Comparison of ENCODE assay signal across 24 mouse cellular contexts in genomic region chr19:34699300-34699699, GRCm38 (mm10). TPM values are rescaled to one million over a fixed set of nuclear protein-coding genes. Genes with fewer than 3 reads are reported as not detected.
DNase-seq lines count a peak whose midpoint lies in the region; ATAC-seq and TF ChIP-seq lines count a peak whose summit lies in the region.
"Had no signal": no experiment of that assay in that cellular context is flagged by ENCODE, and none has a peak within 500 bp of the region (broad histone marks: within the 10 kb centered on the region; RNA-seq: fewer than 3 reads in every experiment).

No protein-coding gene starts in this region.

- H3K27ac ChIP-seq in kidney, embryonic 16.5 days (ENCODE audit: low read length), result peak overlapping the region; percentile 84
- peak overlapping the region; percentile 54 for H3K27ac ChIP-seq in kidney, postnatal 0 days
- no peak overlapping the region for H3K27ac ChIP-seq in midbrain, embryonic 11.5 days (ENCODE audit: low read depth, low read length)
- H3K27ac ChIP-seq: embryonic facial prominence, embryonic 12.5 days; embryonic facial prominence, embryonic 15.5 days; gastrocnemius, adult 2 months; hindbrain, embryonic 12.5 days had no signal

- no peak for ATAC-seq in kidney, embryonic 16.5 days (ENCODE audit: low FRiP score, low TSS enrichment)
- ATAC-seq in kidney, postnatal 0 days (replicated peaks; ENCODE audit: low FRiP score, low read depth), result no peak
- ATAC-seq in midbrain, embryonic 11.5 days (ENCODE audit: low FRiP score), result no peak
- ATAC-seq: CD4-positive, CD25-positive, alpha-beta regulatory T cell, adult 4 months; forebrain, embryonic 14.5 days; forebrain, postnatal 0 days had no signal

- H3K4me1 ChIP-seq in kidney, embryonic 16.5 days (ENCODE audit: insufficient read depth, low read length), result peaks cover 7% of the 10 kb centered on the region; the same call in 1 of the 2 replicates
- no peaks in the 10 kb centered on the region for H3K4me1 ChIP-seq in kidney, postnatal 0 days (replicated peaks; ENCODE audit: insufficient read depth, low read length)
- H3K4me1 ChIP-seq in midbrain, embryonic 11.5 days (ENCODE audit: control insufficient read depth, insufficient read depth, low read length), result no peaks in the 10 kb centered on the region
- H3K4me1 ChIP-seq: embryonic facial prominence, embryonic 12.5 days; embryonic facial prominence, embryonic 15.5 days; hindbrain, embryonic 12.5 days had no signal

- no peaks in the 10 kb centered on the region for H3K9me3 ChIP-seq in kidney, embryonic 16.5 days (ENCODE audit: low read length)
- no peaks in the 10 kb centered on the region for H3K9me3 ChIP-seq in kidney, postnatal 0 days (replicated peaks; ENCODE audit: low read length)
- H3K9me3 ChIP-seq in midbrain, embryonic 11.5 days (ENCODE audit: control insufficient read depth, low read length), result no peaks in the 10 kb centered on the region
- H3K9me3 ChIP-seq: embryonic facial prominence, embryonic 12.5 days; embryonic facial prominence, embryonic 15.5 days; hindbrain, embryonic 12.5 days had no signal

- H3K27me3 ChIP-seq in kidney, embryonic 16.5 days (ENCODE audit: insufficient read depth, low read length), result no peaks in the 10 kb centered on the region
- no peaks in the 10 kb centered on the region for H3K27me3 ChIP-seq in kidney, postnatal 0 days (ENCODE audit: insufficient read depth, low read length)
- H3K27me3 ChIP-seq in midbrain, embryonic 11.5 days (ENCODE audit: control insufficient read depth, insufficient read depth, low read length), result no peaks in the 10 kb centered on the region
- H3K27me3 ChIP-seq: embryonic facial prominence, embryonic 12.5 days; embryonic facial prominence, embryonic 15.5 days; hindbrain, embryonic 12.5 days had no signal

- no peak for TF ChIP-seq CTCF in kidney, postnatal 0 days (IDR thresholded peaks at IDR 0.05; ENCODE audit: low read depth)

- no peak overlapping the region for H3K4me3 ChIP-seq in kidney, embryonic 16.5 days (ENCODE audit: low read length)
- H3K4me3 ChIP-seq in kidney, postnatal 0 days (replicated peaks; ENCODE audit: low read depth, low read length), result no peak overlapping the region
- H3K4me3 ChIP-seq in midbrain, embryonic 11.5 days (ENCODE audit: low read depth, low read length), result no peak overlapping the region
- H3K4me3 ChIP-seq: embryonic facial prominence, embryonic 12.5 days; embryonic facial prominence, embryonic 15.5 days; gastrocnemius, adult 2 months; hindbrain, embryonic 12.5 days had no signal

- WGBS in kidney, embryonic 16.5 days, result 34% methylated on average over 2 of the region's 2 CpGs
- WGBS in kidney, postnatal 0 days, result 34% methylated on average over 2 of the region's 2 CpGs
- 72% methylated on average over 2 of the region's 2 CpGs for WGBS in midbrain, embryonic 11.5 days

- H3K4me2 ChIP-seq in kidney, embryonic 16.5 days (replicated peaks; ENCODE audit: low read depth, low read length), result no peak overlapping the region
- no peak overlapping the region for H3K4me2 ChIP-seq in kidney, postnatal 0 days (ENCODE audit: low read length)
- H3K4me2 ChIP-seq in midbrain, embryonic 11.5 days, result no peak overlapping the region
- H3K4me2 ChIP-seq: embryonic facial prominence, embryonic 12.5 days; embryonic facial prominence, embryonic 15.5 days; heart, embryonic 11.5 days; hindbrain, embryonic 12.5 days had no signal

- peak; percentile 66 for DNase-seq in kidney, adult 9 months
- DNase-seq in kidney, postnatal 4 days, result no peak
- no peak for DNase-seq in kidney, adult 11 months
- no peak for DNase-seq in kidney, postnatal 0 days (ENCODE audit: low spot score)
- no peak for DNase-seq in neural tube, embryonic 10.5 days (ENCODE audit: extremely low spot score, low spot score)
- DNase-seq in midbrain, embryonic 11.5 days (ENCODE audit: low spot score, missing footprints), result no peak
- DNase-seq: adrenal gland, adult 2 months; adrenal gland, postnatal 14 days; cerebellum, adult 11 months; cerebellum, adult 2 months; cerebellum, adult 9-11 months; cerebellum, postnatal 25 days; forebrain, postnatal 0 days; gastrocnemius, adult 2 months; gastrocnemius, postnatal 14 days; heart, adult 11 months had no signal

- H3K9ac ChIP-seq in kidney, embryonic 16.5 days (replicated peaks; ENCODE audit: low read length), result no peak overlapping the region
- no peak overlapping the region for H3K9ac ChIP-seq in kidney, postnatal 0 days (ENCODE audit: low read depth, low read length)
- H3K9ac ChIP-seq in midbrain, embryonic 11.5 days (ENCODE audit: low read length), result no peak overlapping the region
- H3K9ac ChIP-seq: embryonic facial prominence, embryonic 12.5 days; embryonic facial prominence, embryonic 15.5 days; forebrain, postnatal 0 days; hindbrain, embryonic 12.5 days had no signal

- H3K36me3 ChIP-seq in kidney, embryonic 16.5 days (ENCODE audit: insufficient read depth, low read length), result no peaks in the 10 kb centered on the region
- H3K36me3 ChIP-seq in kidney, postnatal 0 days (ENCODE audit: insufficient read depth, low read length), result no peaks in the 10 kb centered on the region
- H3K36me3 ChIP-seq in midbrain, embryonic 11.5 days (ENCODE audit: control insufficient read depth, insufficient read depth, low read length), result no peaks in the 10 kb centered on the region
- H3K36me3 ChIP-seq: embryonic facial prominence, embryonic 12.5 days; embryonic facial prominence, embryonic 15.5 days; hindbrain, embryonic 12.5 days had no signal

RNA-seq across cellular contexts. Expression of gene Slc16a12, which starts 47.8 kb away (rescaled TPM):
- polyA plus RNA-seq in kidney, embryonic 16.5 days (2015; fragmentation: Nextera tagmentation; extraction: Ambion mirVana), result 17.9 and 19.1 TPM in 2 replicates
- polyA plus RNA-seq in kidney, postnatal 0 days (2015; fragmentation: Nextera tagmentation; extraction: Ambion mirVana), result 30.1 and 33.6 TPM in 2 replicates
- 2.7 and 3.0 TPM in 2 replicates for polyA plus RNA-seq in midbrain, embryonic 11.5 days (2014; fragmentation: Nextera tagmentation; extraction: Ambion mirVana)
- polyA plus RNA-seq: CD4-positive, CD25-positive, alpha-beta regulatory T cell, adult 4 months had no signal

RNA-seq across cellular contexts. Expression of gene Ifit1, which starts 58.6 kb away (rescaled TPM):
- 0.28 and 0.51 TPM in 2 replicates for polyA plus RNA-seq in kidney, embryonic 16.5 days (2015; fragmentation: Nextera tagmentation; extraction: Ambion mirVana)
- polyA plus RNA-seq in kidney, postnatal 0 days (2015; fragmentation: Nextera tagmentation; extraction: Ambion mirVana), result 4.3 and 6.4 TPM in 2 replicates
- polyA plus RNA-seq in midbrain, embryonic 11.5 days (2014; fragmentation: Nextera tagmentation; extraction: Ambion mirVana), result 0.36 TPM in 1 of 2 replicates, not detected in the other

RNA-seq across cellular contexts. Expression of gene Ifit1bl2, which starts 58.8 kb away (rescaled TPM):
- 0.10 and 0.33 TPM in 2 replicates for polyA plus RNA-seq in kidney, embryonic 16.5 days (2015; fragmentation: Nextera tagmentation; extraction: Ambion mirVana)
- polyA plus RNA-seq in kidney, postnatal 0 days (2015; fragmentation: Nextera tagmentation; extraction: Ambion mirVana), result 0.32 and 0.41 TPM in 2 replicates
- 0.25 TPM in 1 of 2 replicates, not detected in the other for polyA plus RNA-seq in midbrain, embryonic 11.5 days (2014; fragmentation: Nextera tagmentation; extraction: Ambion mirVana)
- polyA plus RNA-seq: C2C12 had no signal
